Mouse (Mus musculus) liver (tissue): ENCODE measurements around the gene Rap2a.

Experiments
- DNase-seq: peaks from one replicate; pipeline ENCODE4 v3.0.0-alpha.2; 2020; ENCODE audit warnings: mixed read lengths

Gene Rap2a

GRCm38 (mm10) chr14:120543846-120544245 lies 65.6 kb downstream of the Rap2a start:
- DNase-seq, result no peak

GRCm38 (mm10) chr14:120544495-120544894 lies 66.3 kb downstream of the Rap2a start:
- no peak for DNase-seq

- no peak for DNase-seq
These were observed 66.7 kb downstream of the Rap2a start for GRCm38 (mm10) chr14:120544946-120545345.
